Mouse (Mus musculus): ENCODE results near the gene Cd302. TPM values are rescaled to one million over a fixed set of nuclear protein-coding genes. Genes with fewer than 3 reads are reported as not detected.
A peak's percentile ranks its signal among the peaks of the same experiment; 100 is the strongest.

Cd302 gene
- polyA plus RNA-seq, 1 experiment from 2014 or later, result 13.2 TPM

DNA sequence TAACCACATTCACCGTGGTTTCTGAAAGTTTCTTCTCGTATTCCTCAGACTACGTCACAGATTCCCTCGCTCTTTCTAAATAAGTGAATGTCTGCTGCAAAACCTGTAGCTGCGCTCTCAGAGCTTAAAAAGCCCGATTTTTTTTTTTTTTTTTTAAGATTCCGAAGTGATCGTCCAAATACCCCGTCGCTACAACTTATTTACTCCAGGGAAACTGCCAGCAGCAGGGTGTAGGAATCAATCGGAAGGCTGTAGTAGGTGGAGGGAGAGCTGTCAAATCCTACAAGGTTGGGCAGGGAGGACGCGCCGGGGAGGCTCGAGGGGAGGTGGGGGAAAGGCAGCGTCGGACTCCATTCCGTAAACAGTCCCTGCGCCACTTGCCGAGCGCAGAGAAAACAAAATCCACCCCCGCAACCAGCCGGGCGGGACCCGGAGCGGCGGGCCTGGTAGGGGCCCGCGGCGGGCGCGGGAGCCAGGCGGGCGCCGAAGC, 75.1 kb downstream of the Cd302 start:
- Histone ChIP-seq H3K27ac (peak overlapping the region; percentile 93), H3K27me3 (peaks cover 4% of the 10 kb centered on the region; the same call in 1 of the 2 replicates), H3K9ac (peak overlapping the region; percentile 94), H3K4me3 (replicated peaks) (peak overlapping the region; percentile 95), H3K4me2 (peak overlapping the region; percentile 60), H3K36me3 (replicated peaks) (0 out of 2 replicates have a peak, but pooled peaks cover 15% of the 10 kb centered on the region), H3K9me3 (no peaks in the 10 kb centered on the region), H3K4me1 (peaks cover 29% of the 10 kb centered on the region)
- no peak; the same call in 1 of the 2 replicates for ATAC-seq (ENCODE audit: low FRiP score)
- WGBS, result under 1% methylated on average over 34 of the region's 35 CpGs

DNA sequence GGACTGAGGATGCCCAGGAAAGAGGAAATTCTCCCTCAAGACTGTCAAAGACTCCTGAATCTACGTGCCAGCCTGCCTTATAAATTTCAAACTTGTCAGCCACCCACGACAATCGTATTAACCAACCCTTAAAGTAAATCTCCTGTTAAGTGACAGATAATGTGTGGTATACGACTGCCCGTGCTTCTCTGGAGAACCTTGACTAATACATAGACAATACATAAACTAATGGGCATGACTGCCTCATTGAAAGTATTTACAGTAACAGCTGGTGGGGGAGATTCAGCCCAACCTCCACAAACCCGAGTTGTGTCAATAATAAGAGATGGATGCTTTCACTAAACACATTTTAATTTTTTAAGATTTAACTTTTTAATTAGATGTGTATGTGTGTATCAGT, 78.5 kb downstream of the Cd302 start:
- ATAC-seq (ENCODE audit: low FRiP score), result no peak
- H3K4me3 ChIP-seq (replicated peaks), result no peak overlapping the region
- no peak overlapping the region for H3K27ac ChIP-seq
- H3K4me2 ChIP-seq, result no peak overlapping the region
- peaks cover 7% of the 10 kb centered on the region for H3K4me1 ChIP-seq
- no peak overlapping the region for H3K9ac ChIP-seq
- H3K36me3 ChIP-seq (replicated peaks), result 0 out of 2 replicates have a peak, but pooled peaks cover 5% of the 10 kb centered on the region
- peaks cover 4% of the 10 kb centered on the region; the same call in 1 of the 2 replicates for H3K27me3 ChIP-seq
- WGBS, result 84% methylated on average over 6 of the region's 6 CpGs
- H3K9me3 ChIP-seq, result no peaks in the 10 kb centered on the region

DNA sequence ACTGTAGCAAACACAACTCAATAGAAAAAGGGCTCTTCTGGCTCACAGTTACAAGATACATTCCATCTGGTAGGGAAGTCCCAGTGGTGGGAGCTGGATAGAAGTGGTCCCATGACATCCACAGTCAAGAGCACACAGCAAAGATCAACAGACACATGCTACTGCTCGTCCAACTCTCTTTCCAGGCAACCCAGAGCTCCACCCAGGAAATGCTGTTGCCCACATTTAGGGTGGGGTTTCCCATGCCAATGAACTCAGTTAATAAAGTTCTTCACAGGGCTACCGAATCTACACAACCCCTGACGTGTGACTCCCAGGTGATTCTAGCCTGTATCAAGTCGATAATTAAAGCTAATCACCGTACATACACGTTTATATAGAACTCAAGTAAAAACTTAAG, 80.1 kb downstream of the Cd302 start:
- no peak for ATAC-seq (ENCODE audit: low FRiP score)
- Histone ChIP-seq H3K4me2 (no peak overlapping the region), H3K4me3 (replicated peaks) (no peak overlapping the region), H3K4me1 (peaks cover 5% of the 10 kb centered on the region; the same call in 1 of the 2 replicates), H3K9ac (no peak overlapping the region), H3K27me3 (peaks cover 4% of the 10 kb centered on the region; the same call in 1 of the 2 replicates), H3K27ac (no peak overlapping the region), H3K36me3 (replicated peaks) (0 out of 2 replicates have a peak, but pooled peaks cover 5% of the 10 kb centered on the region), H3K9me3 (no peaks in the 10 kb centered on the region)
- WGBS, result 92% methylated on average over 6 of the region's 6 CpGs

DNA sequence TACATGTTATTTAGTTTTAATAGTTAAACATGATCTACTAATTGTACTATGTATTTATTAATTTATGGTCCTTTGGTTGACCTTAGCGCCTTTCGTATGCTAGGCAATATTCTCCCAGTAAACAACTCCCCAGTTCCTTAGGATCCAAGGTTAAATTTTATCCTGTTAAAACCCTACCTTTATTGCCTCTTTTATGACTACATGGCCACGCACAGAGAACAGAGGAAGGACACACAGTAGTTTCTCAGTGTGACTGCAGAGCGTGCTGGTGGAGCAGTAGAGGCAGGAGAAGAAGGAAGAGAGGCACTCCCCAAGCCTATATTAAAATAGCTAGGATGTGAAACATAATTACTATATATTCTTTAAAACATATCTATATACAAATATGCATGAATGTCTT, 80.6 kb downstream of the Cd302 start:
- Histone ChIP-seq H3K27me3 (peaks cover 4% of the 10 kb centered on the region; the same call in 1 of the 2 replicates), H3K4me2 (no peak overlapping the region), H3K27ac (no peak overlapping the region), H3K36me3 (replicated peaks) (0 out of 2 replicates have a peak, but pooled peaks cover 5% of the 10 kb centered on the region), H3K4me3 (replicated peaks) (no peak overlapping the region), H3K4me1 (peaks cover 5% of the 10 kb centered on the region; the same call in 1 of the 2 replicates), H3K9me3 (no peaks in the 10 kb centered on the region), H3K9ac (no peak overlapping the region)
- ATAC-seq (ENCODE audit: low FRiP score), result no peak
- 90% methylated on average over 4 of the region's 4 CpGs for WGBS

- no peak overlapping the region for H3K4me2 ChIP-seq
- no peak overlapping the region for H3K9ac ChIP-seq
- no peak overlapping the region for H3K27ac ChIP-seq
- ATAC-seq (ENCODE audit: low FRiP score), result no peak
- no peaks in the 10 kb centered on the region for H3K9me3 ChIP-seq
- H3K4me3 ChIP-seq (replicated peaks), result no peak overlapping the region
- WGBS, result 91% methylated on average over 8 of the region's 8 CpGs
- 0 out of 2 replicates have a peak, but pooled peaks cover 5% of the 10 kb centered on the region for H3K36me3 ChIP-seq (replicated peaks)
- H3K4me1 ChIP-seq, result peaks cover 5% of the 10 kb centered on the region; the same call in 1 of the 2 replicates
- peaks cover 2% of the 10 kb centered on the region; the same call in 1 of the 2 replicates for H3K27me3 ChIP-seq
Observed at GRCm38 (mm10) chr2:60202900-60203530, 81.3 kb downstream of the Cd302 start.

Other genes with a start within 250 kb of the Cd302 start
- 82.4 and 85.6 TPM in 2 replicates for gene Baz2b, start 74.6 kb downstream of the Cd302 start, polyA plus RNA-seq (2016; fragmentation: Nextera tagmentation; extraction: Ambion mirVana)
- 99.0 and 99.9 TPM in 2 replicates for gene March7, start 74.6 kb downstream of the Cd302 start, polyA plus RNA-seq (2016; fragmentation: Nextera tagmentation; extraction: Ambion mirVana)
- 1.2 and 1.9 TPM in 2 replicates for gene Ly75, start 98.8 kb upstream of the Cd302 start, polyA plus RNA-seq (2016; fragmentation: Nextera tagmentation; extraction: Ambion mirVana)

Measured in forebrain, embryonic 12.5 days (tissue).